Mouse (Mus musculus) spleen, adult 2 months (tissue): Measurements from ENCODE around the gene Npas1. TPM values are rescaled to one million over a fixed set of nuclear protein-coding genes. Genes with fewer than 3 reads are reported as not detected.

ENCODE experiments used
- DNase-seq, 2 experiments: peaks; one replicate each; pipeline versions ENCODE4 v3.0.0 to v3.0.0-alpha.2; 2012 to 2021; ENCODE audit warnings: low spot score in 2 of 2, low read depth in 1 of 2
- H3K27ac ChIP-seq: fragments of 200-500 bp; 2 replicates; pipeline ENCODE4 v1.5.1; 2012; ENCODE audit warnings: low read length, inconsistent platforms; ENCODE audit not compliant: insufficient read depth
- H3K27me3 ChIP-seq: fragments of 200-500 bp; 2 replicates; pipeline ENCODE4 v1.6.1; 2012; ENCODE audit warnings: mild to moderate bottlenecking, moderate library complexity, low read length, inconsistent platforms; ENCODE audit not compliant: control insufficient read depth, insufficient read depth
- H3K36me3 ChIP-seq: fragments of 200-500 bp; 2 replicates; pipeline ENCODE4 v1.6.1; 2012; ENCODE audit warnings: mild to moderate bottlenecking, low read length, inconsistent platforms; ENCODE audit not compliant: control insufficient read depth, insufficient read depth
- H3K4me1 ChIP-seq: fragments of 200-500 bp; 2 replicates; pipeline ENCODE4 v1.6.1; 2011; ENCODE audit warnings: inconsistent platforms; ENCODE audit not compliant: control insufficient read depth, insufficient read depth, insufficient read length
- H3K4me3 ChIP-seq: fragments of 200-500 bp; 2 replicates; pipeline ENCODE4 v1.5.1; 2011; ENCODE audit warnings: mild to moderate bottlenecking, inconsistent platforms; ENCODE audit not compliant: insufficient read depth, insufficient read length; ENCODE audit errors: extremely low read depth
- CTCF ChIP-seq: fragments of 200-500 bp; IDR thresholded peaks from 2 replicates; pipeline ENCODE4 v1.5.1; 2011; ENCODE audit warnings: mild to moderate bottlenecking, inconsistent platforms; ENCODE audit not compliant: insufficient read depth, insufficient read length, insufficient replicate concordance; ENCODE audit errors: extremely low read depth
- POLR2A ChIP-seq: fragments of 200-500 bp; IDR thresholded peaks from 2 replicates; pipeline ENCODE4 v1.6.1; 2011; ENCODE audit warnings: low read depth, low read length, inconsistent platforms
- WGBS: fragments of 180-500 bp; shearing (Covaris S2); methylation state at CpG from one replicate; pipeline ENCODE4 v1.1.7; 2018; 5-methylcytosine and 5-hydroxymethylcytosine counted together
- polyA plus RNA-seq: library from polyadenylated mRNA; depleted of rRNA; stranded (reverse); fragments of >200 nt; gene quantifications from 2 replicates; pipeline ENCODE4 v1.2.3, GENCODE M21; 2012

The Npas1 gene
- polyA plus RNA-seq, 1 experiment: not detected

GRCm38 (mm10) chr7:16491759-16492158 lies 14.2 kb upstream of the Npas1 start:
- DNase-seq: peak; percentile 40 to 62
- Histone ChIP-seq H3K4me3 (no peak overlapping the region), H3K27me3 (no peaks in the 10 kb centered on the region), H3K4me1 (no peaks in the 10 kb centered on the region), H3K36me3 (peaks cover 1% of the 10 kb centered on the region; the same call in 1 of the 2 replicates), H3K27ac (no peak overlapping the region)
- 42% methylated on average over 3 of the region's 3 CpGs for WGBS
- TF ChIP-seq POLR2A (no peak), CTCF (peak; percentile 88; the same call in 1 of the 2 replicates)

DNA sequence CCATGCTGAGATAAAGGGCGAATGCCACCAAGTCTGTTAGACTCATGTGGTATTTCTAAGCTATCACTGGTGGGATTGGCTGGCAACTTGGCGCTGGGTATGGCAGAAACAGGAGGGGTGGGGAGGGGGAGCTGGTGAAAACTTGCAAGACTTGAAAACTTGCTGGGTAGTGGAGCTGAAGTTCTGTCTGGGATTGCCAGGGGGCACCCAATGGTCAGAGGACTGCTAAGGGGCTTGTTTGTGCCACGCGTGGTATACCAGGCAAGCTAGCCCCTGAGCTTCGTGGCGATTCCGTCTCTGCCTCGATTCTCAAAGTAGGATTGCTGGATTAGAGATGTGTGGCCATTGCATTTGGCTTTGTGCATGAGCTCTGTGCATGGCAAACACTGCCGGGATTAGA lies 12.4 kb upstream of the Npas1 start:
- DNase-seq: no peak
- Histone ChIP-seq H3K36me3 (no peaks in the 10 kb centered on the region), H3K4me3 (no peak overlapping the region), H3K27ac (no peak overlapping the region), H3K4me1 (no peaks in the 10 kb centered on the region), H3K27me3 (no peaks in the 10 kb centered on the region)
- TF ChIP-seq CTCF (no peak), POLR2A (no peak)
- WGBS: 92% methylated on average over 9 of the region's 9 CpGs

DNA sequence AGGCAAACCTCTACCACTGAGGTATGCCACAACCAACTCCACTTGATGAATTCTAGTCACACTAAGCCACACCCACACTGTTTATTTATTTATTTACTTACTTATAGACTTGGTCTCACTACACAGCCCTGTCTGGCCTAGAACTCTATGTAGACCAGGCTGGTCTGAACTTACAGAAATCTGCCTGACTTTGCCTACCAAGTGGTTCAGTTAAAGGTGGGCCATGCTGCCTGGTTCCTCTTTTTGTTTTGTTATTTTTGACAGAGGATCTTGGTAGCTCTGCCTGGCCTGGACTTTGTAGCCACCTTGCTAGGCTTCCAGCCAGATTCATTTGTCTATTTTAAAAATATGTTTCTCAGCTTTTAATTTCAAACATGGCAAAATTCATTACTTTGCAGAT lies 11.3 kb upstream of the Npas1 start:
- Histone ChIP-seq H3K4me3 (no peak overlapping the region), H3K27ac (no peak overlapping the region), H3K27me3 (no peaks in the 10 kb centered on the region), H3K4me1 (no peaks in the 10 kb centered on the region), H3K36me3 (no peaks in the 10 kb centered on the region)
- DNase-seq: no peak
- TF ChIP-seq POLR2A: no peak

GRCm38 (mm10) chr7:16476600-16476989 lies 933 bp downstream of the Npas1 start:
- WGBS: 8% methylated on average over 33 of the region's 34 CpGs
- Histone ChIP-seq H3K4me1 (peaks cover 4% of the 10 kb centered on the region; the same call in 1 of the 2 replicates), H3K4me3 (no peak overlapping the region), H3K27ac (no peak overlapping the region), H3K27me3 (peaks cover 28% of the 10 kb centered on the region), H3K36me3 (no peaks in the 10 kb centered on the region)
- DNase-seq: no peak
- TF ChIP-seq POLR2A: no peak
- TF ChIP-seq CTCF: no peak

- H3K36me3 ChIP-seq: no peaks in the 10 kb centered on the region
- no peak for DNase-seq
- no peak overlapping the region for H3K27ac ChIP-seq
- no peak overlapping the region for H3K4me3 ChIP-seq
- WGBS: 8% methylated on average over 56 of the region's 59 CpGs
- no peak for TF ChIP-seq CTCF
- no peak for TF ChIP-seq POLR2A
- peaks cover 4% of the 10 kb centered on the region; the same call in 1 of the 2 replicates for H3K4me1 ChIP-seq
- H3K27me3 ChIP-seq: peaks cover 28% of the 10 kb centered on the region
Measured at GRCm38 (mm10) chr7:16475764-16476599, 1.5 kb downstream of the Npas1 start.

DNA sequence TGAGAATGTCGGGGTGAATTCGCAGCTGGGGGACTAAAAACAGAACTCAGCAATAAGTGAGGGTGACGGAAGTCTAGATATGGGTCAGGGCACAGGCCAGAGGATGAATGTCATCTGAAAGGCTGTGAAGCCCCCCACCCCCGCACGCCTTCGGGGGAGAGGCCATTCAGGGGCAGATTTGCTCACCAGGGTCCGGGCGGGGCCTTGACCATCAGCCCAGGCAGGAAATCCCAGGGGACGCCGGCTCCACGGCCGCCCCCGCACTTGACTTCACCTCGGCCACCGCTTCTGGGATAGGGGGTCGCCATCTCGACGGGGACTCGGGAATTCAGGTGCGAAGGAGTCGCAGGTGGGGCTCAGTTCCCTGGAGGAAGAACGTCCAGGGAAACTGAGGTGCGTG lies 2.2 kb downstream of the Npas1 start:
- Histone ChIP-seq H3K36me3 (no peaks in the 10 kb centered on the region), H3K27me3 (peaks cover 28% of the 10 kb centered on the region), H3K4me1 (peaks cover 4% of the 10 kb centered on the region; the same call in 1 of the 2 replicates), H3K4me3 (no peak overlapping the region), H3K27ac (no peak overlapping the region)
- no peak for DNase-seq
- 11% methylated on average over 23 of the region's 23 CpGs for WGBS
- TF ChIP-seq POLR2A: no peak
- TF ChIP-seq CTCF: no peak

GRCm38 (mm10) chr7:16474445-16474844 lies 3.1 kb downstream of the Npas1 start:
- DNase-seq: no peak
- peaks cover 28% of the 10 kb centered on the region for H3K27me3 ChIP-seq
- H3K27ac ChIP-seq: no peak overlapping the region
- peaks cover 4% of the 10 kb centered on the region; the same call in 1 of the 2 replicates for H3K4me1 ChIP-seq
- no peak overlapping the region for H3K4me3 ChIP-seq
- TF ChIP-seq POLR2A: no peak
- no peak for TF ChIP-seq CTCF
- no peaks in the 10 kb centered on the region for H3K36me3 ChIP-seq
- WGBS: 10% methylated on average over 33 of the region's 33 CpGs

DNA sequence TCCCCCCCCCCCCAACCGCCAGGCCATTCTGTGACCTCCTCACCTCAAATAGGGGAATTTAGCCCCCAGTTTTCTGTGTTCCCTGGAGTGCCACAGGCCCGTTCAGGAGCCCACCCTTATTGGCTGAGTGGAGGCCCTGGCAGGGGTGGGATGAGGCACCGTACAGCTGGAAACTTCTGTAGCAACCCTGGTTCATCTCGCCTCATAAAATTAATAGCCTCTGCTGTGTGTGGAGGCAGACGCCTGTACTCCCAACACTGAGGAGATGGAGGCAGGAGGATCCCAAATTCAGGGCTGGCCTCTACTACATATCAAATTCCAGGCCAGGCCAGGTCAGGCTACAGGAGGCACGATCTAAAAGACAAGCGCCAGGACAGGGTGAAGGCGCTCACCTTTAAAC lies 3.7 kb downstream of the Npas1 start:
- Histone ChIP-seq H3K27me3 (peaks cover 28% of the 10 kb centered on the region), H3K4me3 (no peak overlapping the region), H3K4me1 (peaks cover 4% of the 10 kb centered on the region; the same call in 1 of the 2 replicates), H3K36me3 (no peaks in the 10 kb centered on the region), H3K27ac (no peak overlapping the region)
- DNase-seq: no peak
- 85% methylated on average over 8 of the region's 8 CpGs for WGBS
- TF ChIP-seq POLR2A: no peak
- TF ChIP-seq CTCF: no peak
